Mouse (Mus musculus) spleen, postnatal 4 days (tissue): ENCODE measurements at regions not wholly inside any gene's neighbourhood (a gene's known extent, or its start where the extent isn't known, plus 50 kb on each side); places are given as distances from the start of the nearest gene placed in this dataset.

Experiments used
- DNase-seq, 2 experiments: peaks; one replicate each; pipeline ENCODE4 v3.0.0; 2022; ENCODE audit warnings: low spot score in 2 of 2

DNA sequence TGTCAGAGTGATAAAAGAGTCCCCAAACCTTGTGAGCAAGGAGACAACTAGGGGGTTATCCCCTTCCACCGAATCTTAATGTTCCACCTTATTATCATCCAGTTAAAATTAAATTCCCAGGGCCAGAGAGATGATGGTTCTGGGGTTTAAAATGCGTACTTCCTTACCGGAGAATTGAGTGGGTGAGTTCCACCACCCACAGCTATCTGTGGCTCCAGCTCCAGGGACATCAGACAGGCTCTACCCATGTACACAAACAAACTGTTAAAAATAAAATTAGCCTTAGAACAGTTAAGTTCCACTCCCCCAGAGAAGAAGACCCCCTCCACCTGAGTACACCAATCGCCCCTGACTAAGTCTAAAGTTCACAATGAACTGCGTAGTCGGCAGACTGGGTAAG lies 52.0 kb upstream of the Mgat5 start:
- no peak for DNase-seq

DNA sequence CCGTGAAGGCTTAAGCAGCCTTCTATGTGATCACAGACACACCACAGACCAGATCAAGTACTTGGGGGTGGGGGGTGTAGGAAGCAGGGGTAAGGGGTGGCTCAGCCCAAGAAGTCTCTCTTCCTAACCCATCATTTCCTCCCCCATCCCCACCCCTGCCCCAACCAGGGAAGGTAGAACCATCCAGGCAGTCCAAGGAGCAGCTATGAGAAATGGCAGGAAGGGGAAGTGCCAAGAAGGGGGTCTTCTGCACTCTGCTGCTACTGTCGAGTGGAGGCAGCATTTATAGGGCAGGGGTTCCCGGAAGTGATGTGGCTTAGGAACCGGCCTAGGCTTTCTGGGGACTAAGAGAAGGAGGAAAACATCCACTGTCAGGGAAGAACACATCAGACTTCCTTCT lies 69.3 kb upstream of the Mgat5 start:
- DNase-seq, result no peak

DNA sequence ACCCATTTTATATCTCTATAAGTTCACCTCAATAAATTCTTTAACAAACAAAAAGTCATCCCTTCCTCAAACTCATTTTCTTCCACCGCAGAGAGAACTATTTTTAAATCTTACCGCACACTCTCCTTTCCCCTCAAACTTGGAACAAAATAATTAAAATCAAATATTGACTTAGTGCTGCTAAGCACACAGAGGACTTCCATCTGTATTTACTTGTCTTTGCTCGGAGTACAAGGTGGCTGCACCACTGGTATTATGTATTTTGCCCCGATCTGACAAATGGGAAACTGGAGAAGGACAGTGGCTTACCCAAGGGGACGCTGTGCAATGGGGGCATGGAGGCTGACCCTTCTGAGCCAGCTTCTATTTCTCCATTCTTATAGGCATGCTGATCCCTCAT lies 72.9 kb upstream of the Mgat5 start:
- no peak for DNase-seq

DNA sequence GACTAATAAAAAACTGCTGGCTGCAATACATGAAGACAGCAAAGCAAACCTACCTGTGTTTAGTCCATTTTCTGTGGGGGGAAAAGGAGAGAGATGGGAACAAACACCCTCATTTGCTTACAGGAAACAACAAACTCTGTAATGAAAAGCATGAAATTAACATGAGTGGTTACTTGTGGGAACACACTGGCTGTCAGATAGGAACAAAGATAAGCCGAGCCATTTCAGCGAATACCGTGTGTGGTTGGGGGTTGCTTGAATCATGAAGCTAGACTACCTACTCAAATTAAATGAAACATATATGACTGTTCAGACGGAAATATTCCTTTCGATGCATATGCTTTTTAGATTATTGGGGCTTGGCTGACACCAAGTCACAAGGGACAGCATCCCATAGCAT lies 80.0 kb upstream of the Mgat5 start:
- DNase-seq, result no peak

DNA sequence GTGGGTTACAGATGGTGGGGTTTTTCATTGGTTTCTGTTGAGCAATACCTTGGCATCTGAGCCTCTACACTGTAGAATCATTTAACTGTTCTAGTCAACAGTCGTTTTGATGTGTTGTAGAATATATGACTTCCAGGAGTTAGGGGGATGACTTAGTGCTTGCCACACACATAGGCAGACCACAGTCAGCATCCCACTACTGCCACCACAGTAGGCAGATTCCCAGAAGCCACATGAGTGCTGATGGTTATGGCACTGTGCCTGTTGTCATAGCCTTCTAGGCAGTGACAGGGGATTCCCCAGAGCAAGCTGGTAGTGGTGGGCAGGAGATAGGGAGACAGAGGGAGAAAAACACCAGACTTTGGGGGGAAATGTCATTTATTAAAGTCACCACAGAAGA lies 86.8 kb upstream of the Mgat5 start:
- no peak for DNase-seq

DNA sequence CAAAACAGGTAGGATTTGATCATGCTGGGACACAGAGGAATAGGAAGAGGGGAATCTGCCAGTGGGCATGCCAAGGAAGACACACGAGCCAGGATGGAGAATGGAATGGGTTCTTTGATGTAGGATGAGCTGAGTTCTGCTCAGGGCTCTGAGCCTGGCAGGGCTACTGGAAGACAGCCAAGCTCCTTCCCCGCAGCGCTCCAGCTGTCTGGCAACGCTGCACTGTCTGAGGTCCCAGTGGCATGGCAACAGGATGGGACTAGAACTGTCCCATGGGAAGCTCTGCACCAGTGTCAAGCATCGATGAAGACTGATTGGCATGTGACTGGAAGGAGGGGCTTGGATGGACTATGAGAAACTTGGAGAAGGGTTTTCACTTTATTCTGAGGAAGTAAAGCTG lies 97.3 kb upstream of the Mgat5 start:
- no peak for DNase-seq

DNA sequence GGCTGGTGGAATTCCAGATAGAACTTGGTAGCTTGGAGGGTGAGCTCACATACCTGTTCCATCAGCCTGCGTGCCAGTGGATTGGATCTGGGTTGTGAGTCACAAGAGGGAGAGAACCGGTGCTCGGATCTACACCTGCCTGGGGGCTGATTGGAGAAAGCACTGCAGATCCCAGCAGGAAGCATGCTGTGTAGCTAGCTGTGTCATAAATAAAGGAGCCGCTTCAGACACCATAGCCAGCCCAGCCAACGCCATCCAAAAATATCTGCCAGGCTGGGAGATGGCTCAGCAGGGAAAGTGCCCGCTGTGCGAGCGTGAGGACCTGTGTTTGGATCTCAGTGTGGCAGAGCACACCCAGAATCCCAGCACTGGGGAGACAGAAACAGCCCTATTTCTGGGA lies 99.0 kb upstream of the Mgat5 start:
- no peak for DNase-seq

DNA sequence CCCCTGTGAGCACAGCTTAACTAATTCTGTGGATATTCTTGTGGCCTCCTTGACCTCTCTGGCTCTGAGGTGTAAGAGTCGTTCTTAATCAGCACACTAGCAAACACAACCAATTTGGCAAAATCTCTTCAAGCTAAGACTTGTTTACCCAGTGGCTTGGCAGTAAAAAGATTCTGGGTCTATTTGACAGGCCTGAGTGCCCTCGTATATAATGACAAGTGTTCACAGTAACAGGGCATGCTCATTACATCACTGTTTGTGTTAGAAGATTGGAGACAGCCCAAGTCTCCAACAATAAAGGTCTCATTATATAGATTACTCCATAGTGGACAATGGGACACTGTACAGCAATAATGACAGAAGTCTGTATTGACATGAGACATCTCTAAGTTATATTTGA lies 101.2 kb upstream of the Mgat5 start:
- no peak for DNase-seq

DNA sequence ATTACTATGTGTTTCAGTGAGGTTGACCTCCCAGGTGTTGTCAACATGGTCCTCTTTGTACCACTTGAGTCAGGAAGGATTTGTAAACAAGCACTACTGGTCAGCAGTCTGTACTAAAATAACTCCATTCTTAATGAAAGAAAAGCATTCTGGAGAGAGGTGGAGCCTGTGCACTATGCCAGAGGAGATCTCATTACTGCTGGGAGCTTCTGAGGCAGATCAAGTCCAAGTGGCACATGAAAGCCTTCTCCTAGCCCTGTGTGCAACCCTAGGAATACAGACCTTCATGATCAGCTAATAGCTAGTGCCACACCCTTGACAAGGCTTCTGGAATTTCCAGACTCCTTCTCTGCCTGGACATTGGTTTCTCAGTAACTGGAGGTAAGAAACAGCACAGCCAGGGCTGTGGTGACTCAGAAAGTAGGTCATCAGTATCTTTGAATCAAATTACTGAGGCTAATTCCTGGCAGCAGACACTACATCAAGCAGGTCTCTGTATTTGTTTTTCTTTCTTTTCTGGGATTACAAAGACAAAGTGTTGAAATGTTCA lies 105.9 kb upstream of the Mgat5 start:
- no peak for DNase-seq

DNA sequence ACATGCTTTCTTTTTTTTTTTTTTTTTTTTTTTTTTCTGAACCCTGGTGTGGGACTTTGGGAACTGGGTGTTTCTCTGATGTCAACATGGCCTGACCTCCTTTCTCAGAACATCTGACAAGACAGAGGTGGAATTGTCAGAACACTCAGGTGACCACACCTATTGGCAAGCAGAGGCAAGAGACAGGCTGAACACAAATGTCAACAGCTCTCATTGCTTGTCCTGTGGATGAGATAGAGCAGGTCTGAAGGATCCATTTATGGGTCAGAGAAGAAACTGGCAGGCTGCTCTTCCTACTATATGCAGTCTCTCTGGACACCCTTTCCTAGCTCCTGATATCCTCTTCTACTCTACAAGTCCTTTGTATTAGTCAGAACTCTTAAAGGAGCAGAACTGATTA lies 117.2 kb upstream of the Mgat5 start:
- no peak for DNase-seq

DNA sequence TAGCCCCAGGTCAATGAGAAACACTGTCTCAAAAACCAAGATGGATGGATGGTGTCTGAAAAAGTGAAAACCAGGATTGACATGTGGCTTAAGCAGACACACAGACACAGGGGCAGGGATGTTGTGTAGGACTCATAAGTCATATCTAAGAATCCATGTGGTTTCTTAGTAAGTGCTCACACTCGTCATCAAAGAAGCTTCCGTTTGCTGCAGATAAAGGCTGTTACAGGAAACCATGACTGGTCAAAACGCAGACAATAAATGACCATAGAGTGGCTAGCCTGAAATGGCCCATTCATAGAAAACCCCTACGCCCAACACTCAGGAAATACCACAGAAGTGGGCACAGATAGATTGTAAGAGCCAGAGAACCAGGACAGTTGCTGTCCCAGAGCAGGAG lies 118.8 kb upstream of the Mgat5 start:
- no peak for DNase-seq

DNA sequence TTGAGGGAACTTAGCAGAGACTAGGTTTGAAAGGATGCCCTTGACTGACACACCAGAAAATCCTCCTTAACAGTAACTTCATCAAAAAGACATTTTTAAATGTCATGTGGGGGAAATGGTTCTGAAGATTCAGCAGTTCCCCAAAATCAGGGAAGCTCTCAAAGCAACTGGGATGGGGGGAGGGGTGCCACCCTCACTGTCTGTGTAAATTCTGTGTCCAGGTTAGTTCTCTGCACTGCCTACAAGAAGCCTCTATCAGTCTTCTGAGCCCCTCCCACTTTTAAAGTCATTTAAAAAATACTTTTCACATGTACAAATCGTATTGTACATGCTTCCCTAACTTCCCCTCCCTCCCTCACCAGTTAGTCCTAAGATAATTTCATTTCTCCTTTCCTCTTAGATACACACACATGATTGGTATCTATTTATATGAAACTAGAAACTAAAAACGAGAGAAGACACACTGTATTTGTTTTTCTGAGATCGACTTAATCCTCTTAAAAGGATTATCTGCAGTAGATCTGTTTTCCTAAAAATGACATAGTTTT lies 121.0 kb upstream of the Mgat5 start:
- DNase-seq, result no peak

DNA sequence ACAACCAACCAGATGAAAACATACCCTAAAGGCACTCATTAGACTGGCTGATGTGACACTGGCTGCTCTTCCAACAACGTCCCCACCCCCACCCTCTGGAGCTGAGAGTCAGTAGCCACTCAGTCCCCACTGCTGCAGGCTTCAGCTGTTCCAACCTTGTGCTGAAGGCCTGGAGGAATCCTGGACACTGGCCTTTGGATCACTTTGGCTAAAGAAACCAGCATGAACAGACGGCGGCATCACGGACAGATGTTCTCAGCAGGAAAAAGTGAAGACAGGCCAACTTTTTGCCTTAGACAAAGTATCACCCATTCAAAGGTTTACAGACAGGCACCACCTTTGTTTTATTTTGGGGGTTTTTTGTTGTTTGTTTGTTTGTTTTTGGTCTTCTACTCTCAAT lies 125.8 kb upstream of the Mgat5 start:
- peak in 1 of 2 experiments; percentile 39 for DNase-seq

DNA sequence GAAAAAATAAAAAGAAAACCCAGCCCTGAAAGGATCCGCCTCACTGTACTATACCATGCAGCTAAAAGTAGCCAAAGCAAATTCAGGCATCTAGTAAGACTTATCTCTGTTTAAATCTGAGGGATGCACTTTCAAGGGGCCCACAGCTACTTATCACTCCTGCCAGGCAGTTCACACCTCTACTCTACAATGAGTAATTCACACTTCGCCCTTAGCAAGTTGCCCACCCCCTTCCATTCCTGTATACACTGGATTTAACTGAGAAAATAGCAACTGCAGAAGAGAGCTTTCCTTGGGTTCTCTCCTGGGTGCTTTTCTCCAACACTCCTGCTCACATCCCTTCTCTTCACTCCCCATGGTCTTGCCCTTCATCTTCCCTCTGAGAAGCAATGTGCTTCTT lies 142.4 kb upstream of the Mgat5 start:
- DNase-seq, result no peak

DNA sequence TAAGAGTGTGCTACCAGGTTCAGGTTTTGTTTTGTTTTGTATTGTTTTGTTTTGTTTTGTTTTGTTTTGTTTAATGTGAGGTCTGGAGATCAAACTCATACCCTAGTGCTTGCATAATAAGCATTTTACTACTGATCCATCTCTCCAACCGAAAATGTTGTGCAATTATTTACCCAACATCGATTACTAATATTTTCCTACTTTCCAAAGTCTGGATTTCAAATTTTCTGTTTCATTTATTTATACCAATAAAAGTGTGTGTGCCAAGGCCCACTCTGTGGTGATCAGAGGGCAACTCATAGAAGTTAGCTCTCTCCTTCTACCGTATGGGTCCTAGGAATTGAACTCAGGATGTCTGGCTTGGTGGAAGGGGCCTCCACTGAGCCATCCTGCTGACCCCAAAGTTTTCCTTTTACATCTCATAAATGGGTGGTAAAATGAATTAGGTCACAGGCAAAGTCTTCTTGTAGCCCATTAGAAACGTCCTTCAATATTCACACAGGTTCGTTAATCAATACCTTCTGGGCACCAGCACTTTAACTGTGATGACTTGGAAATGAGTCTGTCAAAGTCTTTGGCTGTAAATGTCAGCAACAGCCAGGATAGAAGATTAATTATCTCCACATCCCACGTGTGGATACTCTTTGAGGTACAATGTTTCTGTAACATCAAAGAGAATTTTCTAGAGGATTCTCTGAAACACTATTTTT lies 158.9 kb upstream of the Mgat5 start:
- DNase-seq, result no peak

DNA sequence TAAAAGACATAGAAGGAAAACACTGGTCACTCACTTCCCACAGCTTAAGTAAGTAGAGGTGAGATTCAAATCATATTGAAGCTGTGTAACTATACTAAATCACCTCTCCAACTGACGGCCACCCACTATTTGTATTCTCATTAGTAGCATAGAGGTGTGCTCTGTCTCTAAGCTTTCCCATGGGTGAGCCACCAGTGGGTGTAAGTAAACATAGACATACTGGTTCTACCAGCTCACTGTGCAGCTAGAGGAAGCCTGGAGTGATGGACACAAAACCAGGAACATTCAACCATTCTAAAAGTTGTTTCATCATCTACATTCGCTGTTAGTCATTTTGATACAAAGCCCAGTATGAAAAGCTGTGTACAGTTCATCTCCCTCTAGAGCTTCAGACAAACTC lies 170.1 kb upstream of the Mgat5 start:
- DNase-seq, result no peak

DNA sequence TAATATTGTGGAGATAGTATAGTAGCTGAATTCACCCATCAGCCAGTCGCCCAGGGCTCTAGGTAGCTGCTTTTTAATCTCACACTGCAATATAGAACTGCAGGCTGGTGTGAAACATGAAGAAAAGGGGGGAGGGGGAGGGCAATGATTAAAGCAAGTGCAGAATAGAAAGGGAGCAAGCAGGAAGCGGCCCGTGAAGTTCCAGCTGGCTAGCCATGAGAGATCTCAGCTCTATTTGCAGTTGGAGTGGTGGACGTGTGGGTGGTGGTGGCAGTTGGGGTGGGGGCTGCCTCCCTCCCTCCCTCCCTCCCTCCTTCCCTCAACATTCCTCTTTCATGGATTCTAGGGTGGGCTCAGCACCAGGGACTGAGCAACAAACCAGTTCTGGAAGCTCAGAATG lies 173.3 kb upstream of the Mgat5 start:
- no peak for DNase-seq

DNA sequence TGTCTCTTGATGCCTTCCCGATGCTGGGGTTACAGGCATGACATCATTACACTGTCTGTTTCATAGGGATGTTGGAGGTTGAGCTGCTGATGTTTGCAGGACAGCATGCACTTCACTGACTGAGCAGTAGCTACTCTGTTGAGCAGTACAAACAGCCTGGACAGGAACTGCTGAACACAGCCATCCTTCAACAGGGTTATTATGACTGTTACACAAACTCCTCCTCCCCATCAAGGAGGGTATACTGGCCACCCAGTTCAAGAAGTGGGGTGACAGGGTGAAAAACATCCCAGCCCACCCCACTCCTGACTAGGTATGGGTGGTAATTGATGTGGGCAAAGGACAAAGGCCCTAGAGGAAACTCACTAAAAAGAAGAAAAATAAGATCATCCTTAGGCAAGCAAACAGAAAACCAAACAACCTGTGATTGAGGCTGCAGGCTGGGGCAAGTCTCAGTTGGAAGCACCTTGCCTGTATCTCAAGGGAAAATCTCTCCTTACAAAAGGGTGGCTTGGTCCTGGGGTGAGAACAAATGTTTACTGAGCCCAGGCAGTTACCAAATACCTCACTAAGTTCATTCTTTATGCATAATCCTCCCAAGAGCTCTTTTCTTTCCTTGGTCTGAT lies 175.8 kb upstream of the Mgat5 start:
- DNase-seq, result no peak

DNA sequence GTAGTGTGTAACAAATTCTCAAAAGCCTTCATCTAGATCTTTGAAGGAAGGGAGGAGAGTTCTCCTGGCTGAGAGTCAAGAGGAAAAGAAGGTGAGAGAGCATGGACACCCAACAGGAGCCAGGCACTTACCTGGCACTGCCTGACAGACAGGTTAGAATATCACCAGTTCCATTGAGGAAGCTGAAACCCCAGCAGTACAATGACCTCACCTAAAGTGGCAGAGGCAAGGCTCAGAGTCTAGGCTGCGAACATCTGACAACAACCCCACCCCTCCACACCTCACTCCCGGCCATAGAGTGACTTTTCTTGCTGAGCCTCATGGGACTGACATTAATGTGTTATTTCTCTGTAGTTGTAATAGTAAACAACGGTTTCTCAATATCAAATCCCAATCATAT lies 181.7 kb upstream of the Mgat5 start:
- no peak for DNase-seq

DNA sequence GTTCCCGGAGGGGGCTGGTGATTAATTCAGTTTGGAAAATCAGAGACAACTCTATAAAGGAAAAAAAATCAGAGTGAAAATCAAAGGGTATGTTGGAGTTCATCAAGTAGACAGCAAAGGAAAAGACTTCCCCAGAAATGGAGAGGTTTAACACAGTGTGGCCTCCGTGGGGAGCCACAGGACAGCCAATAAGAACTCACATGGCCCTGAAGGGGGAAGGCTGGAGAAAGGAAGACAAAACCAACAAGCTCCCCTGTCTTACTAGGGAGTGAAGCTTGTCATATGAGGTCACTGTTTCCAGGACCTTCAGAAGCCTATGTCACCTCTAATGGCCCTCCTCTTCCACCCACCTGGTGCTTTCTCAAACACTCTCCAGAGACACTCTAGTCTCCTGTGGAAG lies 187.1 kb upstream of the Nckap5 start:
- no peak for DNase-seq

DNA sequence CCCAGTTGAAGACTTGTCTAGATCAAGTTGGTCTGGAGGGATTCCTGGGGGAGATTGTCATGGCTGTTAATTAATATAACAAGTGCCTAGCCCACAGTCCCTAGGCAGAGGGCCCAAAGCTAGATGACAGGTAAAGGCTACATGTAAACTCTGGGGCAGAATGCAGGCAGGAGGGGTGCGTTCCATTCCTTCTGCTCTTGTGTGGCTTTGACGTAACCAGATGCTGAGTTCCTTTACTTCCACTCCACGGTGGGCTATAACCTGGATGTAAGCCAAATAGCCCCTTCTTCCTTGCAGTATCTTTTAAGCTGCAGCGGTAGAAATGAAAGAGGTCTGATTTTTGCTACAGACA lies 185.3 kb upstream of the Nckap5 start:
- no peak for DNase-seq

DNA sequence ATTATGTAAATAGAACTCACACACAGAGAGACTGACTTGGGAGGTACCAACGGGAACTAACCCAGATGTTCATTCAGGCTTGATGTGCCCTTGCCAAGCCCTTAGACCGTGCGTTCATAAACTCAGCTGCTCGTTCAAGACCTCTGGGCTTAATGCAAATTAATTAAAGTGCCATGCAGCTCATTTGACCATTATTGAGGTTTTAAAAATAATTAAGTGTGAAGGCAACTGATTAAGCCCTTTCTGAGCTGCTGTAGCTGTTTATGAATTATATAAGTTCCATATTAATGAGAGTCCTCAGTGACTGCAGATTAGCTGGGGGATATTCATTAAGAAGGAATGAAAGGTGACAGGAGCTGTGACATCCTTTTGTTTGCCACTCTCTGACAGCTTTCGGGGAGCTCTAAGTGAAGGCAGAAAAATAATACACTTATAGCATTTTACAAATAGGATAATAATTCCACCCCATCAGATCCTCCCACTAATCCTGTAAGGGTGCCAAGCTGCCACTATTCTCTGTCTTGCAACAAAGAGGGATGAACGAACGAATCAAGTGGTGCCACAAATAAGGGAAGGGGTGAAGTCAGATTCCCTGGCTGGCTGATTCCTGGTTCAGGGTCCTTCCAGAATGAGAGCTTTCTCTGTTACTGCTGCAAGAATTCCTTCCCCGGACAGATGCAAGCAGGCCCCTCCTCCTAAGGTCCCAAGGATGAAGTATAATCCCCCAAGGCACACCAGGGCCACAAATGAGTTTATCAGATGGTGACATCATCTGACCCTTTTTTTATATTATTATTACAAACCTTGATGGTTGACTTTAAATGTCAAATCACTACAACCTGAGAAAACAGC lies 184.7 kb upstream of the Nckap5 start:
- no peak for DNase-seq

DNA sequence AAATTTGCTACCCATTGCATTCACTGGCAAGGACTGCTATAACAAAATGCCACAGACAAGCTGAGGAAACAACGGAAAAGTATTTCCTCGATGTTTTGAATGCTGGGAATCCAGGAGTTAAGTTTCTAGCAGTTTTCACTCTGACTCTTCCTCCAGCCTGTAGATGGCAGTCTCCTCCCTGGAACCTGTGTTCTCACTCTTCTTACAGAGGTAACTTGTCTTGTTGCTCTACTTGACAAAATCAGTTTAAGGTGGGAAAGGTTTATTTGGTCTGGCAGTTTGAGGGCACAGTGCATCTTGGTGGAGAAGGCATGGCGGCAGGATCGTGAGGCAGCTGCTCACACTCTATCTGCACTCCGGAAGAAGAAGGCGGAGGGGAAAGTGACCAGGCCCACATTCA lies 181.3 kb upstream of the Nckap5 start:
- DNase-seq, result no peak
